Mouse (Mus musculus): ENCODE measurements around the gene Srp9. TPM values are rescaled to one million over a fixed set of nuclear protein-coding genes. Genes with fewer than 3 reads are reported as not detected.

The Srp9 gene
- total RNA-seq (2023; ENCODE audit: inconsistent age) = 51.4 to 61.2 TPM (median 55.2 TPM) in 4 replicates

GRCm38 (mm10) chr1:182124506-182124905 is at the start of gene Srp9:
Srp9 (plus strand) TSS chr1:182124737.

GRCm38 (mm10) chr1:182164386-182164785 is 39.8 kb downstream of the Srp9 start, which contains the start of gene Vmn1r1:
Vmn1r1 (minus strand) TSS chr1:182164486.

Other genes with a start within 250 kb of the Srp9 start
- 0.21 to 0.26 TPM (median 0.22 TPM) in 3 of 4 replicates, not detected in the other for gene Enah, start 104.7 kb upstream of the Srp9 start, total RNA-seq (2023; ENCODE audit: inconsistent age)
- gene Vmn1r1, start 39.7 kb downstream of the Srp9 start, total RNA-seq (2023; ENCODE audit: inconsistent age) = not detected in 4 replicates
- 58.0 to 68.1 TPM (median 60.8 TPM) in 4 replicates for gene Degs1, start 158.1 kb downstream of the Srp9 start, total RNA-seq (2023; ENCODE audit: inconsistent age)
- 23.6 to 36.1 TPM (median 26.7 TPM) in 4 replicates for gene Fbxo28, start 216.9 kb downstream of the Srp9 start, total RNA-seq (2023; ENCODE audit: inconsistent age)

All from B cell, adult (primary cell).